Mouse (Mus musculus): ENCODE measurements at regions not wholly inside any gene's neighbourhood (a gene's known extent, or its start where the extent isn't known, plus 50 kb on each side); places are given as distances from the start of the nearest gene placed in this dataset.

GRCm38 (mm10) chr7:113010150-113010549 lies 56.4 kb downstream of the Rassf10 start:
- TF ChIP-seq CTCF (conservative IDR thresholded peaks at IDR 0.05; ENCODE audit: insufficient read depth, insufficient read length, low read depth, low read length) (no peak), POLR2A (IDR thresholded peaks at IDR 0.05; ENCODE audit: low read depth, low read length) (no peak)

All from kidney, adult 2 months (tissue).